Mouse (Mus musculus) ES-Bruce4 (cell line): ENCODE data around the gene Zc3hav1l. TPM values are rescaled to one million over a fixed set of nuclear protein-coding genes. Genes with fewer than 3 reads are reported as not detected.

Source experiments
- H3K27ac ChIP-seq: 2 replicates; pipeline ENCODE4 v1.5.1; 2012; ENCODE audit warnings: low read length, inconsistent platforms; ENCODE audit not compliant: insufficient read depth
- H3K27me3 ChIP-seq: 2 replicates; pipeline ENCODE4 v1.6.1; 2012; ENCODE audit warnings: mild to moderate bottlenecking, low read length, inconsistent platforms; ENCODE audit not compliant: control insufficient read depth, poor library complexity, insufficient read depth, severe bottlenecking
- H3K36me3 ChIP-seq: 2 replicates; pipeline ENCODE4 v1.6.1; 2012; ENCODE audit warnings: inconsistent platforms, mild to moderate bottlenecking, low read length, moderate library complexity; ENCODE audit not compliant: control insufficient read depth, poor library complexity, insufficient read depth, severe bottlenecking
- H3K4me1 ChIP-seq: one replicate; pipeline ENCODE4 v1.8.1; 2011; ENCODE audit warnings: low read length; ENCODE audit not compliant: control insufficient read depth, insufficient read depth
- H3K4me3 ChIP-seq: 2 replicates; pipeline ENCODE4 v1.5.1; 2011; ENCODE audit warnings: low read depth, mild to moderate bottlenecking, low read length
- H3K9ac ChIP-seq: 2 replicates; pipeline ENCODE4 v1.6.1; 2012; ENCODE audit warnings: low read depth, mild to moderate bottlenecking, inconsistent platforms; ENCODE audit not compliant: poor library complexity, severe bottlenecking
- H3K9me3 ChIP-seq: replicated peaks from 2 replicates; pipeline ENCODE4 v1.6.1; 2012; ENCODE audit warnings: mild to moderate bottlenecking, low read length, inconsistent platforms; ENCODE audit not compliant: control insufficient read depth, poor library complexity, insufficient read depth, severe bottlenecking
- CTCF ChIP-seq: IDR thresholded peaks from one replicate; pipeline ENCODE4 v1.8.1; 2011; ENCODE audit warnings: low read depth, low read length
- EP300 ChIP-seq: IDR thresholded peaks from 2 replicates; pipeline ENCODE4 v1.6.1; 2011; ENCODE audit warnings: low read depth, low read length; ENCODE audit not compliant: insufficient read depth
- POLR2A ChIP-seq: IDR thresholded peaks from one replicate; pipeline ENCODE4 v1.8.1; 2011; ENCODE audit warnings: low read length; ENCODE audit not compliant: insufficient read depth
- polyA plus RNA-seq: library from polyadenylated mRNA; stranded (reverse); fragments of >200 nt; gene quantifications from 2 replicates; pipeline ENCODE4 v1.2.4, GENCODE M21; 2011; ENCODE audit warnings: low read depth; ENCODE audit not compliant: missing spikeins, insufficient read depth, insufficient read length

The Zc3hav1l gene
- polyA plus RNA-seq, 1 experiment = 23.2 TPM

- Histone ChIP-seq H3K27ac (no peak overlapping the region), H3K27me3 (peaks cover 1% of the 10 kb centered on the region; the same call in 1 of the 2 replicates), H3K9ac (no peak overlapping the region), H3K36me3 (no peaks in the 10 kb centered on the region), H3K4me1 (no peaks in the 10 kb centered on the region), H3K4me3 (no peak overlapping the region), H3K9me3 (no peaks in the 10 kb centered on the region)
- TF ChIP-seq EP300 = no peak
- no peak for TF ChIP-seq POLR2A
- TF ChIP-seq CTCF = no peak
Measured at GRCm38 (mm10) chr6:38252139-38252538, 46.9 kb downstream of the Zc3hav1l start.

GRCm38 (mm10) chr6:38251464-38251863 lies 47.6 kb downstream of the Zc3hav1l start:
- no peak overlapping the region for H3K4me3 ChIP-seq
- H3K36me3 ChIP-seq = no peaks in the 10 kb centered on the region
- no peaks in the 10 kb centered on the region for H3K9me3 ChIP-seq
- H3K27ac ChIP-seq = no peak overlapping the region
- H3K4me1 ChIP-seq = no peaks in the 10 kb centered on the region
- TF ChIP-seq EP300 (no peak), POLR2A (no peak), CTCF (no peak)
- no peak overlapping the region for H3K9ac ChIP-seq
- H3K27me3 ChIP-seq = peaks cover 1% of the 10 kb centered on the region; the same call in 1 of the 2 replicates

GRCm38 (mm10) chr6:38247362-38247761 lies 51.7 kb downstream of the Zc3hav1l start:
- Histone ChIP-seq H3K27me3 (no peaks in the 10 kb centered on the region), H3K9ac (no peak overlapping the region), H3K4me1 (no peaks in the 10 kb centered on the region), H3K9me3 (no peaks in the 10 kb centered on the region), H3K36me3 (no peaks in the 10 kb centered on the region), H3K4me3 (no peak overlapping the region), H3K27ac (no peak overlapping the region)
- no peak for TF ChIP-seq EP300
- no peak for TF ChIP-seq POLR2A

- Histone ChIP-seq H3K4me3 (no peak overlapping the region), H3K9ac (no peak overlapping the region), H3K9me3 (no peaks in the 10 kb centered on the region), H3K36me3 (no peaks in the 10 kb centered on the region), H3K27ac (no peak overlapping the region), H3K27me3 (no peaks in the 10 kb centered on the region), H3K4me1 (no peaks in the 10 kb centered on the region)
- TF ChIP-seq CTCF = no peak
- TF ChIP-seq POLR2A = no peak
- no peak for TF ChIP-seq EP300
Measured at GRCm38 (mm10) chr6:38244806-38245205, 54.3 kb downstream of the Zc3hav1l start.

GRCm38 (mm10) chr6:38244167-38244566 lies 54.9 kb downstream of the Zc3hav1l start:
- no peaks in the 10 kb centered on the region for H3K9me3 ChIP-seq
- TF ChIP-seq CTCF = no peak
- no peak for TF ChIP-seq POLR2A
- no peak for TF ChIP-seq EP300
- no peaks in the 10 kb centered on the region for H3K4me1 ChIP-seq
- no peak overlapping the region for H3K27ac ChIP-seq
- no peak overlapping the region for H3K4me3 ChIP-seq
- H3K9ac ChIP-seq = no peak overlapping the region
- no peaks in the 10 kb centered on the region for H3K36me3 ChIP-seq
- H3K27me3 ChIP-seq = no peaks in the 10 kb centered on the region

GRCm38 (mm10) chr6:38242833-38243232 lies 56.2 kb downstream of the Zc3hav1l start:
- Histone ChIP-seq H3K9me3 (no peaks in the 10 kb centered on the region), H3K27ac (no peak overlapping the region), H3K27me3 (no peaks in the 10 kb centered on the region), H3K9ac (no peak overlapping the region), H3K36me3 (no peaks in the 10 kb centered on the region), H3K4me3 (no peak overlapping the region), H3K4me1 (no peaks in the 10 kb centered on the region)
- no peak for TF ChIP-seq POLR2A
- no peak for TF ChIP-seq CTCF
- no peak for TF ChIP-seq EP300
